ENCODE assay signal across 27 mouse cellular contexts in genomic region chr6:93580716-93581115, GRCm38 (mm10).
DNase-seq lines count a peak whose midpoint lies in the region; ATAC-seq and TF ChIP-seq lines count a peak whose summit lies in the region.
"Had no signal": no experiment of that assay in that cellular context is flagged by ENCODE, and none has a peak within 500 bp of the region (broad histone marks: within the 10 kb centered on the region; RNA-seq: fewer than 3 reads in every experiment).

No protein-coding gene starts in this region.

- no peak overlapping the region for H3K4me3 ChIP-seq in hindbrain, postnatal 0 days (ENCODE audit: low read length)
- H3K4me3 ChIP-seq in hindbrain, embryonic 14.5 days (replicated peaks; ENCODE audit: low read length): no peak overlapping the region
- H3K4me3 ChIP-seq in midbrain, embryonic 14.5 days (replicated peaks; ENCODE audit: low read depth, low read length): no peak overlapping the region
- H3K4me3 ChIP-seq: forebrain, embryonic 12.5 days; heart, embryonic 13.5 days; hindbrain, embryonic 10.5 days; limb, embryonic 10.5 days; limb, embryonic 15.5 days; neural tube, embryonic 15.5 days had no signal

- no peaks in the 10 kb centered on the region for H3K36me3 ChIP-seq in hindbrain, postnatal 0 days (ENCODE audit: insufficient read depth, low read length)
- no peaks in the 10 kb centered on the region for H3K36me3 ChIP-seq in hindbrain, embryonic 14.5 days (replicated peaks; ENCODE audit: control insufficient read depth, insufficient read depth)
- H3K36me3 ChIP-seq in midbrain, embryonic 14.5 days (ENCODE audit: control insufficient read depth, insufficient read depth, low read length): no peaks in the 10 kb centered on the region
- H3K36me3 ChIP-seq: forebrain, embryonic 12.5 days; G1E; heart, embryonic 13.5 days; hindbrain, embryonic 10.5 days; limb, embryonic 10.5 days; limb, embryonic 15.5 days; neural tube, embryonic 15.5 days had no signal

- peak; percentile 26 for DNase-seq in embryo, embryonic 10.5 days (ENCODE audit: low spot score)
- no peak for DNase-seq in embryo, embryonic 11 days
- peak; percentile 15 for DNase-seq in hindbrain, postnatal 0 days (ENCODE audit: low spot score)
- no peak for DNase-seq in hindbrain, embryonic 14.5 days (ENCODE audit: low spot score)
- peak; percentile 35 for DNase-seq in midbrain, embryonic 14.5 days
- no peak for DNase-seq in thymus, postnatal 36 days
- DNase-seq: adrenal gland, postnatal 10 days; cerebellum, adult 11-12 months; cerebellum, adult 9-11 months; heart, postnatal 14 days; kidney, postnatal 14 days; layer of hippocampus, adult 9-11 months; lung, adult 2 months; lung, postnatal 10 days; right cerebral cortex, postnatal 4 days had no signal

- ATAC-seq in hindbrain, postnatal 0 days: no peak
- ATAC-seq in hindbrain, embryonic 14.5 days (ENCODE audit: low FRiP score): no peak
- no peak for ATAC-seq in midbrain, embryonic 14.5 days (ENCODE audit: low FRiP score, low TSS enrichment)
- no peak for ATAC-seq in frontal cortex, adult (ENCODE audit: low TSS enrichment)
- ATAC-seq: intestine, postnatal 0 days had no signal

- no peak overlapping the region for H3K9ac ChIP-seq in hindbrain, postnatal 0 days (replicated peaks; ENCODE audit: low read length)
- no peak overlapping the region for H3K9ac ChIP-seq in hindbrain, embryonic 14.5 days
- no peak overlapping the region for H3K9ac ChIP-seq in midbrain, embryonic 14.5 days (replicated peaks; ENCODE audit: low read length)
- H3K9ac ChIP-seq: forebrain, embryonic 12.5 days; heart, embryonic 13.5 days; limb, embryonic 15.5 days; liver, embryonic 14.5 days; neural tube, embryonic 15.5 days had no signal

- H3K9me3 ChIP-seq in hindbrain, postnatal 0 days (ENCODE audit: low read length): no peaks in the 10 kb centered on the region
- no peaks in the 10 kb centered on the region for H3K9me3 ChIP-seq in hindbrain, embryonic 14.5 days (ENCODE audit: control insufficient read depth, low read length)
- no peaks in the 10 kb centered on the region for H3K9me3 ChIP-seq in midbrain, embryonic 14.5 days (ENCODE audit: control insufficient read depth, low read length)
- H3K9me3 ChIP-seq: forebrain, embryonic 12.5 days; heart, embryonic 13.5 days; hindbrain, embryonic 10.5 days; limb, embryonic 10.5 days; limb, embryonic 15.5 days; neural tube, embryonic 15.5 days had no signal

- H3K4me1 ChIP-seq in hindbrain, postnatal 0 days (ENCODE audit: insufficient read depth, low read length): no peaks in the 10 kb centered on the region; the same call in 1 of the 2 replicates
- peaks cover 6% of the 10 kb centered on the region; the same call in 1 of the 2 replicates for H3K4me1 ChIP-seq in hindbrain, embryonic 14.5 days (replicated peaks; ENCODE audit: control insufficient read depth, insufficient read depth, low read length)
- H3K4me1 ChIP-seq in midbrain, embryonic 14.5 days (ENCODE audit: control insufficient read depth, insufficient read depth, low read length): no peaks in the 10 kb centered on the region
- H3K4me1 ChIP-seq: forebrain, embryonic 12.5 days; limb, embryonic 10.5 days; limb, embryonic 15.5 days had no signal

- no peaks in the 10 kb centered on the region for H3K27me3 ChIP-seq in hindbrain, postnatal 0 days (ENCODE audit: insufficient read depth, low read length)
- no peaks in the 10 kb centered on the region for H3K27me3 ChIP-seq in hindbrain, embryonic 14.5 days (ENCODE audit: control insufficient read depth, insufficient read depth, low read length)
- no peaks in the 10 kb centered on the region for H3K27me3 ChIP-seq in midbrain, embryonic 14.5 days (ENCODE audit: control insufficient read depth, insufficient read depth, low read length)
- H3K27me3 ChIP-seq: CH12.LX; forebrain, embryonic 12.5 days; heart, embryonic 13.5 days; limb, embryonic 15.5 days; neural tube, embryonic 15.5 days had no signal

- WGBS in hindbrain, postnatal 0 days: 45% methylated on average over 6 of the region's 6 CpGs
- WGBS in hindbrain, embryonic 14.5 days: 47% methylated on average over 6 of the region's 6 CpGs
- WGBS in midbrain, embryonic 14.5 days: 49% methylated on average over 6 of the region's 6 CpGs

- H3K27ac ChIP-seq in hindbrain, postnatal 0 days: no peak overlapping the region
- H3K27ac ChIP-seq in hindbrain, embryonic 14.5 days: no peak overlapping the region
- no peak overlapping the region for H3K27ac ChIP-seq in midbrain, embryonic 14.5 days (replicated peaks; ENCODE audit: low read depth, low read length)
- H3K27ac ChIP-seq: forebrain, embryonic 12.5 days; heart, embryonic 13.5 days; hindbrain, embryonic 10.5 days; limb, embryonic 10.5 days; limb, embryonic 15.5 days; liver, embryonic 14.5 days; macrophage; neural tube, embryonic 15.5 days had no signal

- no peak overlapping the region for H3K4me2 ChIP-seq in hindbrain, postnatal 0 days (ENCODE audit: low read depth, low read length)
- H3K4me2 ChIP-seq in hindbrain, embryonic 14.5 days (replicated peaks): no peak overlapping the region
- H3K4me2 ChIP-seq in midbrain, embryonic 14.5 days (ENCODE audit: low read length): no peak overlapping the region
- H3K4me2 ChIP-seq: forebrain, embryonic 12.5 days; heart, embryonic 13.5 days; limb, embryonic 15.5 days; neural tube, embryonic 15.5 days had no signal

- TF ChIP-seq CTCF in hindbrain, postnatal 0 days (IDR thresholded peaks at IDR 0.05; ENCODE audit: low read depth): no peak

Comparison
In these comparisons a context has a peak if more than half of its experiments do, and no peak if none do; other contexts are left out.
1. DNase-seq: peak in embryo, embryonic 10.5 days (single experiment), hindbrain, postnatal 0 days (single experiment) and midbrain, embryonic 14.5 days (single experiment); none in embryo, embryonic 11 days (single experiment), hindbrain, embryonic 14.5 days (single experiment) and thymus, postnatal 36 days (0 of 2).